Mouse (Mus musculus) ES-Bruce4 (cell line): Measurements from ENCODE around the gene Ptpdc1.
A peak's percentile ranks its signal among the peaks of the same experiment; 100 is the strongest.

Source experiments
- CTCF ChIP-seq: IDR thresholded peaks from one replicate; pipeline ENCODE4 v1.8.1; 2011; ENCODE audit warnings: low read depth, low read length
- EP300 ChIP-seq: IDR thresholded peaks from 2 replicates; pipeline ENCODE4 v1.6.1; 2011; ENCODE audit warnings: low read depth, low read length; ENCODE audit not compliant: insufficient read depth
- POLR2A ChIP-seq: IDR thresholded peaks from one replicate; pipeline ENCODE4 v1.8.1; 2011; ENCODE audit warnings: low read length; ENCODE audit not compliant: insufficient read depth

GRCm38 (mm10) chr13:48528123-48528871, 97.2 kb downstream of the Ptpdc1 start:
- TF ChIP-seq CTCF (peak; percentile 70), POLR2A (no peak), EP300 (peak; percentile 69)
